Mouse (Mus musculus): ENCODE measurements at regions not wholly inside any gene's neighbourhood (a gene's known extent, or its start where the extent isn't known, plus 50 kb on each side); places are given as distances from the start of the nearest gene placed in this dataset.

- Histone ChIP-seq H3K4me2 (ENCODE audit: low read depth, low read length) (no peak overlapping the region), H3K27ac (ENCODE audit: low read depth) (no peak overlapping the region)
- 57% methylated on average over 3 of the region's 3 CpGs for WGBS
These were observed 271.2 kb downstream of the Fgf10 start for GRCm38 (mm10) chr13:118940786-118941185.

GRCm38 (mm10) chr13:118966120-118966676, 296.6 kb downstream of the Fgf10 start:
- H3K4me3 ChIP-seq (ENCODE audit: low read depth, low read length), result no peak overlapping the region
- H3K27ac ChIP-seq (ENCODE audit: low read depth), result no peak overlapping the region
- H3K4me1 ChIP-seq (ENCODE audit: control insufficient read depth, insufficient read depth), result no peaks in the 10 kb centered on the region
- WGBS, result 16% methylated on average over 3 of the region's 3 CpGs
- H3K27me3 ChIP-seq (ENCODE audit: control insufficient read depth, insufficient read depth, low read length), result no peaks in the 10 kb centered on the region
- H3K9ac ChIP-seq (replicated peaks; ENCODE audit: low read depth, low read length), result no peak overlapping the region
- H3K4me2 ChIP-seq (ENCODE audit: low read depth, low read length), result no peak overlapping the region
- TF ChIP-seq EP300 (IDR thresholded peaks at IDR 0.05; ENCODE audit: low read depth) (no peak), CTCF (IDR thresholded peaks at IDR 0.05; ENCODE audit: low read depth) (no peak)
- no peaks in the 10 kb centered on the region for H3K9me3 ChIP-seq (replicated peaks; ENCODE audit: control insufficient read depth, low read length)
- DNase-seq (ENCODE audit: low spot score) (no peak), ATAC-seq (ENCODE audit: insufficient read depth, low read depth) (no peak)
- no peaks in the 10 kb centered on the region for H3K36me3 ChIP-seq (replicated peaks; ENCODE audit: control insufficient read depth, insufficient read depth, low read length)

More at GRCm38 (mm10) chr13:118940786-118941185, 271.2 kb downstream of the Fgf10 start:
- DNase-seq (ENCODE audit: low spot score) (no peak), ATAC-seq (ENCODE audit: insufficient read depth, low read depth) (no peak)
- Histone ChIP-seq H3K9me3 (replicated peaks; ENCODE audit: control insufficient read depth, low read length) (no peaks in the 10 kb centered on the region), H3K36me3 (replicated peaks; ENCODE audit: control insufficient read depth, insufficient read depth, low read length) (no peaks in the 10 kb centered on the region), H3K9ac (replicated peaks; ENCODE audit: low read depth, low read length) (no peak overlapping the region), H3K4me1 (ENCODE audit: control insufficient read depth, insufficient read depth) (no peaks in the 10 kb centered on the region), H3K4me3 (ENCODE audit: low read depth, low read length) (no peak overlapping the region), H3K27me3 (ENCODE audit: control insufficient read depth, insufficient read depth, low read length) (no peaks in the 10 kb centered on the region)
- TF ChIP-seq CTCF (IDR thresholded peaks at IDR 0.05; ENCODE audit: low read depth) (no peak), EP300 (IDR thresholded peaks at IDR 0.05; ENCODE audit: low read depth) (no peak)

- Histone ChIP-seq H3K4me1 (ENCODE audit: control insufficient read depth, insufficient read depth) (no peaks in the 10 kb centered on the region), H3K9ac (replicated peaks; ENCODE audit: low read depth, low read length) (no peak overlapping the region), H3K9me3 (replicated peaks; ENCODE audit: control insufficient read depth, low read length) (no peaks in the 10 kb centered on the region), H3K27me3 (ENCODE audit: control insufficient read depth, insufficient read depth, low read length) (no peaks in the 10 kb centered on the region), H3K27ac (ENCODE audit: low read depth) (no peak overlapping the region), H3K4me3 (ENCODE audit: low read depth, low read length) (no peak overlapping the region), H3K4me2 (ENCODE audit: low read depth, low read length) (no peak overlapping the region), H3K36me3 (replicated peaks; ENCODE audit: control insufficient read depth, insufficient read depth, low read length) (no peaks in the 10 kb centered on the region)
- TF ChIP-seq CTCF (IDR thresholded peaks at IDR 0.05; ENCODE audit: low read depth), result no peak
- no peak for TF ChIP-seq EP300 (IDR thresholded peaks at IDR 0.05; ENCODE audit: low read depth)
- DNase-seq (ENCODE audit: low spot score), result no peak
- 76% methylated on average over 4 of the region's 4 CpGs for WGBS
- no peak for ATAC-seq (ENCODE audit: insufficient read depth, low read depth)
These were observed 298.1 kb downstream of the Fgf10 start for GRCm38 (mm10) chr13:118967707-118968106.

DNA sequence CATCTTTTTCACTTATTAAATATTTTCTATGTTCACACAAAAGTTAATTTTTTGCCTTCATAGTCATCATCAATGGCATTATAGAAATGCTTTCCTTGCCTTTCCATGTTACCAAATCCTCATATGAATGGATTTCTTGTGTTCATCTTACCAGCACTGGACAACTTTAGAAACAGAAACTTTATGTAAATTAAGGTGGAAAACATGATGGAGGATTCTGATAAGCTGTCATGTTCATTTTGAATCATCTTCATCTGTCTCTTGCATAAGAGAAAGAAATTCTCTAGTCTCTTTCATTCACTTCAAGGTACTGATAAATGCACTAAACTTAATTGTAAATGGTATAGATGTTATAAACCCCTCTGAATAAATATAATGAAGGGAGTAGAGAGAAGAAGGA, 305.4 kb downstream of the Fgf10 start:
- H3K36me3 ChIP-seq (replicated peaks; ENCODE audit: control insufficient read depth, insufficient read depth, low read length), result no peaks in the 10 kb centered on the region
- no peak overlapping the region for H3K4me2 ChIP-seq (ENCODE audit: low read depth, low read length)
- H3K9ac ChIP-seq (replicated peaks; ENCODE audit: low read depth, low read length), result no peak overlapping the region
- DNase-seq (ENCODE audit: low spot score) (no peak), ATAC-seq (ENCODE audit: insufficient read depth, low read depth) (no peak)
- H3K4me1 ChIP-seq (ENCODE audit: control insufficient read depth, insufficient read depth), result no peaks in the 10 kb centered on the region
- no peak overlapping the region for H3K27ac ChIP-seq (ENCODE audit: low read depth)
- H3K4me3 ChIP-seq (ENCODE audit: low read depth, low read length), result no peak overlapping the region
- no peaks in the 10 kb centered on the region for H3K9me3 ChIP-seq (replicated peaks; ENCODE audit: control insufficient read depth, low read length)
- H3K27me3 ChIP-seq (ENCODE audit: control insufficient read depth, insufficient read depth, low read length), result no peaks in the 10 kb centered on the region
- TF ChIP-seq CTCF (IDR thresholded peaks at IDR 0.05; ENCODE audit: low read depth) (no peak), EP300 (IDR thresholded peaks at IDR 0.05; ENCODE audit: low read depth) (no peak)

- Histone ChIP-seq H3K36me3 (replicated peaks; ENCODE audit: control insufficient read depth, insufficient read depth, low read length) (no peaks in the 10 kb centered on the region), H3K27ac (ENCODE audit: low read depth) (no peak overlapping the region), H3K27me3 (ENCODE audit: control insufficient read depth, insufficient read depth, low read length) (no peaks in the 10 kb centered on the region), H3K9me3 (replicated peaks; ENCODE audit: control insufficient read depth, low read length) (no peaks in the 10 kb centered on the region), H3K4me3 (ENCODE audit: low read depth, low read length) (no peak overlapping the region), H3K4me2 (ENCODE audit: low read depth, low read length) (no peak overlapping the region), H3K9ac (replicated peaks; ENCODE audit: low read depth, low read length) (no peak overlapping the region), H3K4me1 (ENCODE audit: control insufficient read depth, insufficient read depth) (no peaks in the 10 kb centered on the region)
- ATAC-seq (ENCODE audit: insufficient read depth, low read depth), result no peak
- TF ChIP-seq CTCF (IDR thresholded peaks at IDR 0.05; ENCODE audit: low read depth) (no peak), EP300 (IDR thresholded peaks at IDR 0.05; ENCODE audit: low read depth) (no peak)
- no peak for DNase-seq (ENCODE audit: low spot score)
- WGBS, result 86% methylated on average over 1 of the region's 1 CpGs
These were observed 305.9 kb downstream of the Fgf10 start for GRCm38 (mm10) chr13:118975519-118975918.

DNA sequence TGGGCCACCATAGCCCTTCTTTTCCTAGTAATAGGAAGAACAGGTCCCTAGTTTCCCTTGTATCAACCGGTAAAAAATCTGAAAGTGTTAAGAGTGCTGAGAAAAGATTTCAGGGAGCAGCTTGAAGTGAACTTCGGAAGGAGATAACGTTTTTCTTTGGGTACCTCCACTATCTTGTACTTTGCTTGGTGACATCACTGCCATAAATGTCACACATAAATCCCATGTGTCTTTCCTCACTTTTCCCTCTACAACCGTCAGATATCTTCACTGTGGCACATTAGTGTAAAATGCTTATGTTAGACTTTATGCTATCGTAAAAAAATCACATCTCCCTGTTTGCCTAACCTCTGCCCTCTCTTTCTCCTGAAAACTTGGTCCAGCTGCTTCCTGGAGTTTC, 309.9 kb downstream of the Fgf10 start:
- no peak overlapping the region for H3K4me2 ChIP-seq (ENCODE audit: low read depth, low read length)
- H3K27ac ChIP-seq (ENCODE audit: low read depth), result no peak overlapping the region
- DNase-seq (ENCODE audit: low spot score) (no peak), ATAC-seq (ENCODE audit: insufficient read depth, low read depth) (no peak)
- H3K4me3 ChIP-seq (ENCODE audit: low read depth, low read length), result no peak overlapping the region
- WGBS, result 58% methylated on average over 5 of the region's 5 CpGs
- no peaks in the 10 kb centered on the region for H3K36me3 ChIP-seq (replicated peaks; ENCODE audit: control insufficient read depth, insufficient read depth, low read length)
- no peaks in the 10 kb centered on the region for H3K27me3 ChIP-seq (ENCODE audit: control insufficient read depth, insufficient read depth, low read length)
- TF ChIP-seq EP300 (IDR thresholded peaks at IDR 0.05; ENCODE audit: low read depth), result no peak
- no peak for TF ChIP-seq CTCF (IDR thresholded peaks at IDR 0.05; ENCODE audit: low read depth)
- no peaks in the 10 kb centered on the region for H3K9me3 ChIP-seq (replicated peaks; ENCODE audit: control insufficient read depth, low read length)
- H3K4me1 ChIP-seq (ENCODE audit: control insufficient read depth, insufficient read depth), result no peaks in the 10 kb centered on the region
- H3K9ac ChIP-seq (replicated peaks; ENCODE audit: low read depth, low read length), result no peak overlapping the region

Data from heart, postnatal 0 days (tissue).